In genomic region chr14:75519668-75520067, GRCm38 (mm10) we compare ENCODE assay signal across 20 mouse cellular contexts.
"Had no signal": no experiment of that assay in that cellular context is flagged by ENCODE, and none has a peak within 500 bp of the region (broad histone marks: within the 10 kb centered on the region; RNA-seq: fewer than 3 reads in every experiment).

No protein-coding gene starts in this region.

- DNase-seq: kidney, adult 11 months; kidney, adult 8-10 months; kidney, postnatal 10 days; kidney, postnatal 36 days; layer of hippocampus, postnatal 36 days; lung, adult 18-20 months; lung, postnatal 10 days; lung, postnatal 4 days; midbrain, embryonic 14.5 days; retina, postnatal 1 day; right cerebral cortex, postnatal 25 days; spleen, adult 18-20 months; thymus, postnatal 25 days had no signal

- H3K4me1 ChIP-seq: kidney, embryonic 15.5 days; lung, embryonic 15.5 days; stomach, embryonic 15.5 days had no signal

- H3K9ac ChIP-seq: kidney, embryonic 15.5 days; lung, embryonic 15.5 days; neural tube, embryonic 12.5 days; neural tube, embryonic 15.5 days; stomach, embryonic 15.5 days had no signal

- H3K4me3 ChIP-seq: kidney, embryonic 15.5 days; left cerebral cortex, adult 2 months; lung, embryonic 15.5 days; neural tube, embryonic 12.5 days; neural tube, embryonic 15.5 days; stomach, embryonic 15.5 days had no signal

- H3K27ac ChIP-seq: kidney, embryonic 15.5 days; left cerebral cortex, adult 2 months; lung, embryonic 15.5 days; neural tube, embryonic 12.5 days; stomach, embryonic 15.5 days had no signal

- H3K4me2 ChIP-seq: kidney, embryonic 15.5 days; lung, embryonic 15.5 days; midbrain, embryonic 11.5 days; neural tube, embryonic 12.5 days; neural tube, embryonic 15.5 days; stomach, embryonic 15.5 days had no signal

- H3K27me3 ChIP-seq: kidney, embryonic 15.5 days; lung, embryonic 15.5 days; neural tube, embryonic 12.5 days; neural tube, embryonic 15.5 days; stomach, embryonic 15.5 days had no signal

- H3K36me3 ChIP-seq: kidney, embryonic 15.5 days; lung, embryonic 15.5 days; neural tube, embryonic 12.5 days; neural tube, embryonic 15.5 days; stomach, embryonic 15.5 days had no signal

- H3K9me3 ChIP-seq: kidney, embryonic 15.5 days; lung, embryonic 15.5 days; neural tube, embryonic 12.5 days; neural tube, embryonic 15.5 days; stomach, embryonic 15.5 days had no signal
